Mouse (Mus musculus) gastrocnemius, postnatal 36 days (tissue): Measurements from ENCODE around the gene Nutf2. TPM values are rescaled to one million over a fixed set of nuclear protein-coding genes. Genes with fewer than 3 reads are reported as not detected.
"Not testable (repeated sequence)": the region's sequence is repeated elsewhere in the genome, so short reads cannot be mapped to it uniquely, and the experiment has no call there.

Experiments
- DNase-seq, 2 experiments: peaks; one replicate each; pipeline ENCODE4 v3.0.0; 2022
- intact Hi-C: fragments of 180-260 bp; cut with DNase I; formaldehyde crosslinking; loops from one replicate; pipeline ENCODE4 v1.15.1; 2025
- long read RNA-seq, 2 experiments: library from polyadenylated mRNA; stranded (forward); transcript quantifications; one replicate each; pipeline ENCODE4 v2.0.0; 2021
- total RNA-seq, 2 experiments: library from RNA; stranded (reverse); gene quantifications; 2 replicates each; pipeline ENCODE4 v1.2.3; 2021

Gene Nutf2
- total RNA-seq = 10 to 100 TPM; 38.4 to 52.9 TPM
- long read RNA-seq, experiment 1, transcript Nutf2-201 (5 exons, 948 nt) = major isoform, 153 of 175 reads
- long read RNA-seq, experiment 1, partial matches to known transcripts = 2 of 175 reads
- long read RNA-seq, experiment 1, other reads (novel, unspliced or antisense) = 18 of 175 reads
- long read RNA-seq, experiment 2, transcript Nutf2-201 (5 exons, 948 nt) = major isoform, 218 of 236 reads
- long read RNA-seq, experiment 2, partial matches to known transcripts = 3 of 236 reads
- long read RNA-seq, experiment 2, other reads (novel, unspliced or antisense) = 12 of 236 reads

- intact Hi-C loops = loop anchor here (2.0 kb wide), 1 partner anchor 34 kb away; the partner anchor contains the start of genes Ranbp10 and Tsnaxip1
- DNase-seq = peak; percentile 87 to 94
Observed at GRCm38 (mm10) chr8:105860143-105860981, at the start of gene Nutf2. TSS of gene Nutf2 (plus strand) at chr8:105860580.

- no peak for DNase-seq
- intact Hi-C loops = no loop called here
Observed at GRCm38 (mm10) chr8:105811061-105811460, 49.3 kb upstream of the Nutf2 start.

- intact Hi-C loops = no loop called here
Observed at GRCm38 (mm10) chr8:105811543-105811942, 48.8 kb upstream of the Nutf2 start.

GRCm38 (mm10) chr8:105812511-105812910 lies 47.9 kb upstream of the Nutf2 start:
- no peak for DNase-seq
- intact Hi-C loops = no loop called here

More at GRCm38 (mm10) chr8:105811543-105811942, 48.8 kb upstream of the Nutf2 start:
- DNase-seq = no peak

- intact Hi-C loops = no loop called here
- no peak for DNase-seq
Observed at GRCm38 (mm10) chr8:105813241-105813640, 47.1 kb upstream of the Nutf2 start.

- DNase-seq = no peak
- intact Hi-C loops = no loop called here
Observed at GRCm38 (mm10) chr8:105819659-105820058, 40.7 kb upstream of the Nutf2 start.

- peak; percentile 27 to 36 for DNase-seq
- intact Hi-C loops = no loop called here
Observed at GRCm38 (mm10) chr8:105820925-105821324, 39.5 kb upstream of the Nutf2 start.

GRCm38 (mm10) chr8:105825506-105825905 lies 34.9 kb upstream of the Nutf2 start:
- DNase-seq = no peak
- intact Hi-C loops = no loop called here

GRCm38 (mm10) chr8:105826379-105826778 lies 34.0 kb upstream of the Nutf2 start:
- intact Hi-C loops = loop anchor here (2.0 kb wide), 1 partner anchor 34 kb away; the partner anchor contains the start of gene Nutf2

GRCm38 (mm10) chr8:105826861-105827848 lies 33.2 kb upstream of the Nutf2 start, which contains the start of the genes Ranbp10 and Tsnaxip1:
TSS of gene Ranbp10 (minus strand) at chr8:105827350.
TSS of gene Tsnaxip1 (plus strand) at chr8:105827731.
- DNase-seq = peak; percentile 88 to 94
- intact Hi-C loops = loop anchor here (2.0 kb wide), 1 partner anchor 34 kb away; the partner anchor contains the start of gene Nutf2

More at GRCm38 (mm10) chr8:105826379-105826778, 34.0 kb upstream of the Nutf2 start:
- DNase-seq = no peak

GRCm38 (mm10) chr8:105833740-105834139 lies 26.6 kb upstream of the Nutf2 start:
- intact Hi-C loops, DNase-seq: not testable (repeated sequence)

- intact Hi-C loops = loop anchor here (1.0 to 5.0 kb wide), 2 partner anchors 95 to 187 kb away; no protein-coding TSS in a partner anchor
- peak; percentile 61 to 70 for DNase-seq
Observed at GRCm38 (mm10) chr8:105835318-105835717, 25.1 kb upstream of the Nutf2 start.

GRCm38 (mm10) chr8:105836991-105837390 lies 23.4 kb upstream of the Nutf2 start:
- intact Hi-C loops = loop anchor here (5.0 kb wide), 1 partner anchor 185 kb away; no protein-coding TSS in a partner anchor
- no peak for DNase-seq

GRCm38 (mm10) chr8:105839209-105839608 lies 21.2 kb upstream of the Nutf2 start:
- no peak for DNase-seq
- intact Hi-C loops = loop anchor here (5.0 kb wide), 1 partner anchor 183 kb away; no protein-coding TSS in a partner anchor

GRCm38 (mm10) chr8:105846678-105847077 lies 13.7 kb upstream of the Nutf2 start:
- DNase-seq = no peak
- intact Hi-C loops = no loop called here

- intact Hi-C loops = loop anchor here (5.0 kb wide), 1 partner anchor 82 kb away; the partner anchor contains the start of gene Ctrl
- DNase-seq = no peak
Observed at GRCm38 (mm10) chr8:105850014-105850413, 10.4 kb upstream of the Nutf2 start.

GRCm38 (mm10) chr8:105850611-105851010 lies 9.8 kb upstream of the Nutf2 start:
- intact Hi-C loops = loop anchor here (5.0 kb wide), 1 partner anchor 82 kb away; the partner anchor contains the start of gene Ctrl
- DNase-seq = no peak

GRCm38 (mm10) chr8:105851651-105852143 lies 8.7 kb upstream of the Nutf2 start:
- peak; percentile 82 to 86 for DNase-seq
- intact Hi-C loops = loop anchor here (5.0 kb wide), 1 partner anchor 81 kb away; the partner anchor contains the start of gene Ctrl

- no peak for DNase-seq
- intact Hi-C loops = loop anchor here (5.0 kb wide), 1 partner anchor 80 kb away; the partner anchor contains the start of gene Ctrl
Observed at GRCm38 (mm10) chr8:105852146-105852729, 8.1 kb upstream of the Nutf2 start.
